Mouse (Mus musculus): ENCODE results near the gene AU022252. TPM values are rescaled to one million over a fixed set of nuclear protein-coding genes. Genes with fewer than 3 reads are reported as not detected.

AU022252 gene
- total RNA-seq (2023) = 7.8 TPM

GRCm38 (mm10) chr4:119232410-119233255, at the start of gene AU022252, which contains the start of gene P3h1:
Gene AU022252 (minus strand): TSS chr4:119232712.
Gene P3h1 (plus strand): TSS chr4:119232915.

GRCm38 (mm10) chr4:119255351-119255750, 22.8 kb upstream of the AU022252 start, which contains the start of gene Cldn19:
Gene Cldn19 (plus strand): TSS chr4:119255414.

DNA sequence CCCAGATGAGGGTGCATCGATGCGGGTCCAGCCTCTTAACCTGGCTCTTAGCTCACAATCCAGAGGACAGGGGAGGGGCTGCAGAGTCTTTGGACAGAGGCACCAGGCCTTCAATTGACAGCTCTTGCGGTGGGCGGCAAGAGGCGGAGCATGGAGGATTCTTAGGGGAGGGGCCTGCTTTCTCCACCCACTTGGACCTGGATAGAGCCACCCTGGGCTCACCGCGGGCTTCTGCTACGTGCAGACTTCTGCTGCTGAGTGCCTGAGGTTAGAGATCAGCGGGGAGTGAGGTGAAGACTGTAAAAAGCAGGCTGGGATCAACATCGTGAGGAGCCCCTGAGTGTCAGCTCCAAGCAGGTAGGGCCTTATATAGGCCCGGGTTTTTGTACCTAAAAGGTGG, 14.3 kb downstream of the AU022252 start, which contains the start of gene Tmem269:
TSS of gene Tmem269 (minus strand) at position 49 of the 400 bp plus-strand sequence.

DNA sequence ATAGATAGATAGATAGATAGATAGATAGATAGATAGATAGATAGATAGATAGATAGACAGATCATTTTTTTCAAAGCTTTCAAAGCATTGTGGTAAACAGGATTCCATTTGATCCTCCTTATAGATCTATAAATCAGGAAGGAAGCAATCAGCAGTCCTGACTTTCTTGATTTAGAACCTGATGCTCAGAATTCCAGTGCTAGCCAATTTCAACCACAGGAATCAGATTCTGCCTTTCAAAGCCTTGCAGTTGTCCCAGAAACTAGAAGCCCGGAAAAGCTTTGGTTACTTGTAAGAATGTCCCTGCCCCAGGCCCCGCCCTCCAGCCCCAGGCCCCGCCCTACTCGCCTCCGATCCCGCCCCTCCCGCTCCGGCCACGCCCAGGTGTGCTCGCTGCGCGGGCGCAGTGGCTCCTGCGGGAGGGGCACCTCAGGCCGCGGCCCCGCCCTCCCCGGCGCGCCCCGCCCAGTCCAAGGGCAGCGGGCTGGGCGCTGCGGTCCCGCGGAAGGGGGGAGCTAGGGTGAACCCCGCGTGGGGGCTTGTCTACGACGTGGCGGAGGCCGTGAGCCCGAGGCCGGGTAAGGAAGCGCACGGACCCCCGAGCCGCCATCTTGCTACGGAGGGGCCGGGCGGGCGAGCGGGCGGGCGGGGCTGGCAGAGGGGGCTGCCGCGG, 37.5 kb downstream of the AU022252 start, which contains the start of gene Svbp:
TSS of gene Svbp (plus strand) at position 398 of the 673 bp plus-strand sequence.

GRCm38 (mm10) chr4:119189864-119190263, 42.6 kb downstream of the AU022252 start, which contains the start of gene Ermap:
Gene Ermap (minus strand): TSS chr4:119190011.

DNA sequence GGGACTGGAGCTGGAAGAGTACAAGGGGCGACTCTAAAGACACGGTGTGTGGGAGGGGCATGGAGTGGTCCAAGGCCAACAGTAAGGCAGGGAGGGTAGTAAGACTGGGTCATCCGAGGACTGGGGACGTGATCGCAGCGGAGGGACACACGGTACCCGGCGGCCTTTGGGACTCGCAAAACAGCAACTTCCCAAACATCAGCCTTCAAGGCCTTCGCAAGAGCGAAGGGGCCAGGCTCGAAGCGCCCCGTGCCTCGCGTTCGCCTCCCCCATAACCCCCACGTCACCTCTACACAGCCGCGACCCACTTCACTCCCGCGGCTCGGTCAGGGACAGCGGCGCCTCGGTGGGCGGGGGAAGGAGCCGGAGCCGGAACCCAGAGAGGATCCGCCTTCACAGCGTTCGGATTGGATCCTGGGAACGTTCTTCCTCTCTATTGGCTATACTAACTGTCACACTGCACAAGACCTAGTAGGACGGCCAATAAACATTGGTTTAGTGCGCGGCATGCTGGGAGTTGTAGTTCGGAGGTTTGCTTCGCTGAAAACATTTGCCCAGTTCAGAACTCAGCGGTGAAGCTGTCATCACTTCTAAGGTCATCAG, 58.6 kb downstream of the AU022252 start, which contains the start of gene Zfp691:
TSS of gene Zfp691 (minus strand) at position 345 of the 603 bp plus-strand sequence.

Other genes with a start within 250 kb of the AU022252 start
- 37.1 TPM for gene Slc2a1, start 124.0 kb downstream of the AU022252 start, total RNA-seq (2023)
- 5.1 TPM for gene Zfp691, start 58.5 kb downstream of the AU022252 start, total RNA-seq (2023)
- 0.86 TPM for gene Ermap, start 42.7 kb downstream of the AU022252 start, total RNA-seq (2023)
- gene Svbp, start 37.4 kb downstream of the AU022252 start, total RNA-seq (2023) = 20.9 TPM
- gene Tmem269, start 14.5 kb downstream of the AU022252 start, total RNA-seq (2023) = not detected
- 5.3 TPM for gene P3h1, start 203 bp upstream of the AU022252 start, total RNA-seq (2023)
- not detected for gene Cldn19, start 22.7 kb upstream of the AU022252 start, total RNA-seq (2023)
- gene Ybx1, start 61.9 kb upstream of the AU022252 start, total RNA-seq (2023) = 331 TPM
- gene Ppih, start 87.8 kb upstream of the AU022252 start, total RNA-seq (2023) = 27.8 TPM
- gene Ccdc30, start 182.8 kb upstream of the AU022252 start, total RNA-seq (2023) = 6.2 TPM
- gene Ppcs, start 189.7 kb upstream of the AU022252 start, total RNA-seq (2023) = 10.3 TPM
- gene Zmynd12, start 190.1 kb upstream of the AU022252 start, total RNA-seq (2023) = not detected

All from CD8-positive naive resting alpha-beta T cell, adult 57 days (primary cell).